In the genomic region with DNA sequence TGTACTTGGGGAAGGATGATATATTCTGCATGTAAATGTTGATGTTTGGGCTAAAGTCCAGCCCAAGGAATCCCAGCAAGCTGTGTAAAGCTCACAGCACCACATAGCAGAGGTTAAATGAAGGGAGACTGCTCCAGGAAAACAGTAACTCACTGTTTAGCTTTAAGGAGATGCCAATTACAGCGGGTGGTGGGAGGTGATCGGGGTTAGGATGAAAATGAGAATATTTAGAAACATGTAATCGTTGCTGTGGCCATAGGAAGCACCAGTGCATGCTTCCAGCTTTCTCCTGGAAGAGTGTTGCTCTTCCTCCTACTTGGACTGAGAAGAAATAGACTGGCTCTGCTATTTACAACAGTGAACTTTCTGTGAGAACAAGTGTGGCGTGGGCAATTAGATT, we compare ENCODE assay signal across 9 mouse cellular contexts.
DNase-seq lines count a peak whose midpoint lies in the region; ATAC-seq lines count a peak whose summit lies in the region.
"Had no signal": no experiment of that assay in that cellular context is flagged by ENCODE, and none has a peak within 500 bp of the region (broad histone marks: within the 10 kb centered on the region; RNA-seq: fewer than 3 reads in every experiment).

No protein-coding gene starts in this region.

- H3K4me2 ChIP-seq in heart, embryonic 15.5 days: no peak overlapping the region
- H3K4me2 ChIP-seq in hindbrain, embryonic 15.5 days: 0 out of 2 replicates have a peak overlapping the region, but pooled peaks have one; percentile 18
- H3K4me2 ChIP-seq in midbrain, embryonic 15.5 days: no peak overlapping the region

- no peak overlapping the region for H3K4me3 ChIP-seq in heart, embryonic 15.5 days
- H3K4me3 ChIP-seq in brown adipose tissue, adult 24 weeks (ENCODE audit: insufficient read depth, low read depth, low read length): no peak overlapping the region
- H3K4me3 ChIP-seq in hindbrain, embryonic 15.5 days: no peak overlapping the region
- no peak overlapping the region for H3K4me3 ChIP-seq in midbrain, embryonic 15.5 days

- peak overlapping the region; percentile 76 for H3K27ac ChIP-seq in heart, embryonic 15.5 days
- peak overlapping the region; percentile 34 for H3K27ac ChIP-seq in brown adipose tissue, adult 24 weeks (replicated peaks; ENCODE audit: low read depth, low read length)
- H3K27ac ChIP-seq in hindbrain, embryonic 15.5 days (replicated peaks): peak overlapping the region; percentile 61
- H3K27ac ChIP-seq in midbrain, embryonic 15.5 days: peak overlapping the region; percentile 68

- 42% methylated on average over 4 of the region's 4 CpGs for WGBS in heart, embryonic 15.5 days
- 8% methylated on average over 4 of the region's 4 CpGs for WGBS in hindbrain, embryonic 15.5 days
- WGBS in midbrain, embryonic 15.5 days: 17% methylated on average over 4 of the region's 4 CpGs

- H3K36me3 ChIP-seq in heart, embryonic 15.5 days: no peaks in the 10 kb centered on the region
- no peaks in the 10 kb centered on the region for H3K36me3 ChIP-seq in hindbrain, embryonic 15.5 days
- H3K36me3 ChIP-seq in midbrain, embryonic 15.5 days (replicated peaks): no peaks in the 10 kb centered on the region

- peaks cover 66% of the 10 kb centered on the region for H3K4me1 ChIP-seq in heart, embryonic 15.5 days (replicated peaks)
- peaks cover 36% of the 10 kb centered on the region for H3K4me1 ChIP-seq in brown adipose tissue, adult 24 weeks (ENCODE audit: control insufficient read depth, insufficient read depth, insufficient read length, low read length)
- H3K4me1 ChIP-seq in hindbrain, embryonic 15.5 days (replicated peaks): peaks cover 28% of the 10 kb centered on the region
- H3K4me1 ChIP-seq in midbrain, embryonic 15.5 days: peaks cover 17% of the 10 kb centered on the region

- no peaks in the 10 kb centered on the region for H3K27me3 ChIP-seq in heart, embryonic 15.5 days
- no peaks in the 10 kb centered on the region for H3K27me3 ChIP-seq in hindbrain, embryonic 15.5 days
- H3K27me3 ChIP-seq in midbrain, embryonic 15.5 days (replicated peaks): no peaks in the 10 kb centered on the region

- no peaks in the 10 kb centered on the region for H3K9me3 ChIP-seq in heart, embryonic 15.5 days (replicated peaks)
- H3K9me3 ChIP-seq in hindbrain, embryonic 15.5 days: no peaks in the 10 kb centered on the region
- H3K9me3 ChIP-seq in midbrain, embryonic 15.5 days: no peaks in the 10 kb centered on the region

- DNase-seq in heart, adult 9 months (ENCODE audit: low spot score in 2 of 2): no peak
- no peak for DNase-seq in urinary bladder, postnatal 36 days (ENCODE audit: low spot score in 2 of 2)
- DNase-seq in frontal cortex, postnatal 14 days (ENCODE audit: low spot score in 2 of 2): no peak
- no peak for DNase-seq in ovary, postnatal 14 days (ENCODE audit: low spot score)
- DNase-seq: cerebellum, adult 8-10 months had no signal

- H3K9ac ChIP-seq in heart, embryonic 15.5 days: no peak overlapping the region
- no peak overlapping the region for H3K9ac ChIP-seq in hindbrain, embryonic 15.5 days
- H3K9ac ChIP-seq in midbrain, embryonic 15.5 days: 0 out of 2 replicates have a peak overlapping the region, but pooled peaks have one; percentile 3

- no peak for ATAC-seq in heart, embryonic 15.5 days (replicated peaks; ENCODE audit: insufficient number of reproducible peaks, insufficient read depth, low FRiP score, low read depth)
- ATAC-seq in hindbrain, embryonic 15.5 days (ENCODE audit: low FRiP score, low read depth): 0 out of 2 replicates have a peak, but pooled peaks have one; percentile 36
- no peak for ATAC-seq in midbrain, embryonic 15.5 days (replicated peaks)
